Mouse (Mus musculus) gastrocnemius, postnatal 10 days (tissue): ENCODE measurements around the gene Tas2r138. TPM values are rescaled to one million over a fixed set of nuclear protein-coding genes. Genes with fewer than 3 reads are reported as not detected.
"Not testable (repeated sequence)": the region's sequence is repeated elsewhere in the genome, so short reads cannot be mapped to it uniquely, and the experiment has no call there.

Experiments used
- DNase-seq: peaks from one replicate; pipeline ENCODE4 v3.0.0; 2021; ENCODE audit warnings: mixed read lengths
- long read RNA-seq, 2 experiments: library from polyadenylated mRNA; stranded (forward); transcript quantifications; one replicate each; pipeline ENCODE4 v2.0.0; 2021
- total RNA-seq, 2 experiments: library from RNA; stranded (reverse); gene quantifications; 2 replicates each; pipeline ENCODE4 v1.2.3; 2021

The Tas2r138 gene
- not detected for total RNA-seq
- long read RNA-seq, experiment 1 = 0 reads
- long read RNA-seq, experiment 2 = 0 reads

DNA sequence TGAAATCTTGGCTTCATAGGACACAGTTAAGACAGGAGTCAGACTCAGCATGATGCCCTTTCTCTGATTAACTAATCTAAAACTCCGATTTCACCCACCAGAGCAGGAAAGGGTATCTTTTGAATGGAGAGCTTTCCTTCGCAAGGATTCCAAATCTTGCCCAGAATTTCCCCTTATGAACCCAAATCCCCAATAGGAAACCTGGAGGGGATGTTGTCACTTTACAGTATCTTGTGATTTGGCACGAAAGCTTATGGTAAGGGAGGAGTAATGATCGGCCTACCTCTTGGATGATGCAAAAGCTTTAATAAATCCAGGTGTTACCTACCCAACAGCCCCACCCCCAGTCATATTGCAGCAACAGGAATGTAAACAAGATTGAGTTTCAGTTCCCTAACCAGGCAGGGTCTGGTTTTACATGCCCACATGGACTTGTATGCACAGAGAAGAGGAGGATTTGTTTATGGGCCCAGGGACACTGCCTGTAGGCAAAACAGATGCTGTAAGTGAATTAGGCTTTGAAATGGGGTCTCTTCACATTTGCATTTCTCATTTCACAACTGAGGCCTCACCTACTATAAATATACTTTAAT lies at the start of gene Tas2r138:
TSS of gene Tas2r138 (minus strand) at position 51 of the 593 bp plus-strand sequence.
- no peak for DNase-seq

DNA sequence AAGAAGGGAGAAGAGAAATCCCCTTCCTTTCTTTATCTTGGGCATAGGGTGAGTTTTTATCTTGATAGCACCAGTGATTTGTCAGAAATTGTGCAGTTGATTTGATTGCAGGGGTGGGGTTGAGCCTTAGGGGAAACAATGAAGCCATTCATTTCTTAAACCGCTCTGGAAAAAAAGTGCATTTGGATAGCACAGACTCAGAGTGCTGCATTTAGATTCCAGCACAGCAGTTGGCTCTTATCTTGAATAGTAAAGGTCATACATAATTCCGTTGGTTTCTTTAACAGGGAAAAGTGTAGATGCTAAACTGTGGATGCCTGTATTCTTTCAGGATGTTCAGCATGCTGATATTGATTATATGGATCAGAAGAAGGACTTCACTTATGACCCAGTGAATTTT lies 47.8 kb upstream of the Tas2r138 start:
- no peak for DNase-seq

DNA sequence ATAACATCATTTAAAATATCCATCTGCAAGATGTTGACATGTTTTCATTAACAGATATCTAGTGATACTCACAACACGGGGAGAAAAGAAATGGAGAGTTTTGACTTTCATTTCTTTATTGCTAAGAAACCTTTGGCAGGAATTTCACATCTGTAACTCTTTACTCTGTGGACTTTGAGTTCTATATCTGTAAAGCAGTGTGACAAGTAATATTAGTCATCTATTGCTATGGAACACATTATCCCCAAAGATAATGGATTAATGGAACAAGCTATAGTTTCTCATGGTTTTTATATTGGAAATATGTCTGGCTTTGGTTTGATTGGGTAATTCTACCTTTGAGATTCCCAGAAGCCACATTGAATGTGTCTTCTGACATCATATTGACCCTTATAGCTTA lies 37.8 kb upstream of the Tas2r138 start:
- DNase-seq = no peak

DNA sequence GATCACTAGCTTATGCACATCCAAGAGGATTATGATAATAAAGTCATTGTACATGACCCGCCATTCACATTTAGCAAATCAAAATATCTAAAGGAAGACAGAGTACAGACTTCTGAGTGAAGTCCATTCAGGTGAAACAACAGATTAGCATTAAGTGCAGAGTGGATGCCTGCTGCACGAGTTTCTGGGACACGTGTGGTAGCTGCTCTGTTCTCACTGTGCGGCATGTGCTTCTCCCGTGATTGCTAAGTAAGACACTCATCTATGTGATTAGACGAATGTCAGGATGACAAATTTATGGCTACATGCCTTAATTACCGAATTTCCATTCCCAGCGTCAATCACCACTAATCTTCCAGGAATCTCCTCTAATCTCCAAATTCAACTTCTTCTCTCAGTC lies 32.6 kb upstream of the Tas2r138 start:
- DNase-seq = no peak

GRCm38 (mm10) chr6:40640710-40641538 lies 27.8 kb upstream of the Tas2r138 start:
- DNase-seq = no peak

GRCm38 (mm10) chr6:40637755-40638154 lies 24.6 kb upstream of the Tas2r138 start:
- no peak for DNase-seq

DNA sequence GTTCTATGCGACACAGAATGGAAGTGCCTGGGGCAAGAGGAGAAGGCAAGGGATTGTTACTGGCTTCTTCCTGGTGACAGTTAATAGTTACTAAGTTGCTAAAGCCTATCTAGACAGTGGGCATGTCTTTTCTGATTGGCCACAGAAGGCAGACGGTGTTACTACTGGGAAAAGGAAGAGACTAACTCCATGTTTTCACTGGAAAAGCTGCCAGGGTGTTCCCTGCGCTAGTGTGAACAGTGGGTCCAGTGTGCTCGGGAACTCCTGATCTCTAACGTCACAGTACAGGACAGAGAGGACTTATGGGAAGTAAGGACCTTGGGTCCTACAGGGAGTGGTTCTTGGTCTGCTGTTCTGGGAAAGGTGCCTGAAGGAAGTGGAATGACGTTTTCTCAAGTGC lies 22.4 kb upstream of the Tas2r138 start:
- no peak for DNase-seq

GRCm38 (mm10) chr6:40634640-40635071 lies 21.5 kb upstream of the Tas2r138 start:
- DNase-seq = no peak

DNA sequence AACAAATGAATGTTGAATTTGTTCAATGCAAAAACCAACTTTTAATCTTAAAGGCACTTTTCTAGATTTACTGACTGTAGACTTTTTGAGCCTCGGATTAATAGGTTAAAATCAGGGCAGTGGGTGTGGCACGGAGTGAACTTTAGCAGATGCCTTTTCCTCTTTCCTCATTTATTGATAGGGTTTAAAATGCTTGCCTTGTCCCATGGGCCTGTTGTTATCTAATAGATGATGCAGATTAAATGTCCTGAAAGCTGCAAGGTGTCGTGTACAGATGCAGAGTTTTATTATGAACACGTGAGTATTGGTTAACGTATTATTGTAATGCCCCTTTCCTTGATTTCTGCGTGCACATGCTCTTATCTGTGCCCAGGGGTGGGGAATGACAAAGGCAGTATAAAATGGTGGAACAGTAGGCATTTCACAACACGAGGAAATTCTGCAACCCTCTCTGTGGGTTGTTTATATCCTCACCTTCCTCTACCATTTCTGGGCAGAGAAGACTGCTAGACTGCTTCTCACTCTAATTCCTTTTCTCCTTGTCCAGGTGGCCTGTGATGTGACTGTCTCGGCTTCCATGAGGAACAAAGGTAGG lies 15.4 kb upstream of the Tas2r138 start, which contains the start of gene Mgam:
TSS of gene Mgam (plus strand) at position 426 of the 595 bp plus-strand sequence.
- no peak for DNase-seq

DNA sequence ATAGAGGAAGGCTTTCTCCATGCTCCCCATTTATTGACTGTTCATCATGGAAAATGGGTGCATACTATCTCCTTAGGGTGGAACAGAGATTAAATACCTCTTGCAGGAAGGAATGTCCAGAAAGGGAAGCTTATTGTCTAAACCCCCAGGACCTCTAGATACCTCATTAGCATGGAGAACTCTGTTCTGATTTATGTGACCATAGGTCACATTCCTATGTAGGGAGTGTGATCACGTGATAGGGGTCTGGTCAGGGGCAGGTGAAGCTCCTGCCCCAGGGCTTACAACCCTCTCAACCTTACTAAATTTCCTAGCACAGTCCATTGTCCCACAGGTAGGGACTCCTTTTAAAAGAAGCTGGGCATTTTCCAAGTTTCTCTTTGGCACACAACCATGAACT lies 13.0 kb upstream of the Tas2r138 start:
- DNase-seq = no peak

- DNase-seq = peak; percentile 67
Measured at GRCm38 (mm10) chr6:40617965-40618364, 4.9 kb upstream of the Tas2r138 start.

DNA sequence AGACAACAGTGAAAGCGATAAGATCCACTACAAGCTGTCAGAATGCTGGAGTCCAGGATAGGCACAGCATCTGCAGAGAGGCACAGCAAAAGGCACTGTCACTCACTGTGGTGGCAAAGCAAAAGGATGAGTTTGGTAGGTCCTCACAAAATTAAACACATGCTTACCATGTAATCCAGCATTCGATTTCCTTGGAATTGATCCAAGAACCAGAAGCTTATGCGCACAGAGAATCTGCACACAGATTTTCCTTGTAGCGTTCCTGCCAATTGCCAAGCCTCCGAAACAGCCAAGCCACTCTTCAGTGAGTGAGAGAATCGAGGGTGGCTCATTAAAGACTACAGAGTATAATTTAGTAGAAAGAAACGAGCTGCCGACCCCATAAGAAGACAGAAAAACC lies 2.9 kb downstream of the Tas2r138 start:
- DNase-seq = no peak

GRCm38 (mm10) chr6:40607431-40607830 lies 5.7 kb downstream of the Tas2r138 start:
- no peak for DNase-seq

DNA sequence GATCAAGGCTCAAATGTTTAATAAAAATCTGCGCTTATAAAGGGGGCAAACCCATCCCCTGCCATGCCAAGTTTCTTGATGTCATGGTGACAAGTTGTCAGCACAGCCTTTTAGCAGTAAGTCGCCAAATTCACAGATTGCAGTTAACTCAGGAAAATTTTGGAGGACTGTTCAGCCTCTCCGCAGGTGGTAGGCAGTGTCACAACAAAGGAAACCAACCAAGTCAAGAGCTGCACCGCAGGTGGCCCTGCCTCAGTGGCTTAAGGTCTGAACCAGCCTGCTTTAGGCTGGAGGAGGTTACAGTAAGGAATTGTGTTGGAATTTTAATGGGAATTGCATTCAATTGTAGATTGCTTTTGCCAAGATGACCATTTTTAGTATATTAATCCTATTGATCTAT lies 14.6 kb downstream of the Tas2r138 start:
- DNase-seq = not testable (repeated sequence)

- DNase-seq = no peak
Measured at GRCm38 (mm10) chr6:40594804-40595550, 18.1 kb downstream of the Tas2r138 start.

DNA sequence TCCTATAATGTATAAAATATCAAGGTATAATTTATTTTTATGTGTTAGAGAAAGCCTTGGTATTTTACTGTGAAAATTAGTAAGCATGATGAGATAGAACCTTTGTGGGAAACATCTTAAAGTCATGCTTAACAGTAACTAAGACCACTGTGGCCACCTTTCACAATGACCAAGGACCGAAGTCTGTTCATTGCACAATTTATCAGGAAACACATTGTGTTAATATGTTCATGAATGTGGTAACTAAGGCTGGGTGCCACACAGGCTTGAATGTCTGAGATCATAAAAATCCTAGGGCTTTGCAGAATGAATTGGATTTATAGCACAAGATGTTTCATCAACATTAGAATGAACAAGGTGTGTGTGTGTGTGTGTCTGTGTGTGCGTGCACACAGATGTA lies 24.8 kb downstream of the Tas2r138 start:
- no peak for DNase-seq

- no peak for DNase-seq
Measured at GRCm38 (mm10) chr6:40585645-40586044, 27.5 kb downstream of the Tas2r138 start, which contains the start of gene Clec5a. Clec5a (minus strand) TSS chr6:40585821.

- no peak for DNase-seq
Measured at GRCm38 (mm10) chr6:40584336-40584735, 28.8 kb downstream of the Tas2r138 start.

- DNase-seq = no peak
Measured at GRCm38 (mm10) chr6:40576305-40576704, 36.8 kb downstream of the Tas2r138 start.

GRCm38 (mm10) chr6:40573618-40574017 lies 39.5 kb downstream of the Tas2r138 start:
- DNase-seq = no peak

DNA sequence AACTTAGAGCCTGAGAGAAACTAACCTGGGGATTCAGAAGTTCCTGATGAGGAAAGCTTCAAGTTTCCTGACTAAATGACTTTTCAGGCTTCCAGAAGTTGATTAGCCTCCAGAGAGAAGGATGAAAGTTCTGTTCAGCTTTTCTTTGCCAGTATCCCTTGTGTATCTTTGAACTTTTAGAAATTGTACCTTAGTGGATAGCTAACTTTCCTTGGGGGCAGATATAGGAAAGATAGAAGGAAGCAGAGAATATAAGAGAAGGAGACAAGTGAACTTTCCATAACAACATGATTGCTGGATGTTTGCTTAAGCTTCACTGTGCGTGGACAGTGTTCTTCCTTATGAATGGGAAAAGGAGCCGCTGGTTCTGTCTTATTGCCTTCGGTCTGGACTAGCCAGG lies 43.9 kb downstream of the Tas2r138 start, which contains the start of gene Olfr460:
TSS of gene Olfr460 (plus strand) at position 301 of the 400 bp plus-strand sequence.
- DNase-seq = no peak
